Mouse (Mus musculus) cerebellum, adult 2 months (tissue): ENCODE results near the gene Atxn7l3. TPM values are rescaled to one million over a fixed set of nuclear protein-coding genes. Genes with fewer than 3 reads are reported as not detected.

Experiments used
- DNase-seq, 2 experiments: peaks; one replicate each; pipeline ENCODE4 v3.0.0; 2021
- H3K27ac ChIP-seq: fragments of 200-500 bp; 2 replicates; pipeline ENCODE4 v1.5.1; 2012; ENCODE audit warnings: low read length, control low read depth, inconsistent platforms; ENCODE audit not compliant: insufficient read depth
- H3K27me3 ChIP-seq: fragments of 200-500 bp; 2 replicates; pipeline ENCODE4 v1.6.1; 2012; ENCODE audit warnings: inconsistent platforms, mild to moderate bottlenecking, low read length, moderate library complexity; ENCODE audit not compliant: control insufficient read depth, insufficient read depth
- H3K4me1 ChIP-seq: fragments of 200-500 bp; 2 replicates; pipeline ENCODE4 v1.6.1; 2011; ENCODE audit warnings: low read length; ENCODE audit not compliant: control insufficient read depth, insufficient read depth
- H3K4me3 ChIP-seq: fragments of 200-500 bp; replicated peaks from 2 replicates; pipeline ENCODE3; 2011; ENCODE audit warnings: mild to moderate bottlenecking, low read depth, low read length, control low read depth; ENCODE audit not compliant: insufficient read depth
- CTCF ChIP-seq: fragments of 200-500 bp; IDR thresholded peaks from 2 replicates; pipeline ENCODE4 v1.5.1; 2011; ENCODE audit warnings: low read depth, mild to moderate bottlenecking, control low read depth, low read length, moderate library complexity, borderline replicate concordance; ENCODE audit not compliant: insufficient read depth
- POLR2A ChIP-seq: fragments of 200-500 bp; IDR thresholded peaks from 2 replicates; pipeline ENCODE4 v1.6.1; 2011; ENCODE audit warnings: low read length, control low read depth, borderline replicate concordance; ENCODE audit not compliant: insufficient read depth
- WGBS: fragments of 180-500 bp; shearing (Covaris S2); methylation state at CpG from one replicate; pipeline ENCODE4 v1.1.7; 2018; 5-methylcytosine and 5-hydroxymethylcytosine counted together
- polyA plus RNA-seq: library from polyadenylated mRNA; depleted of rRNA; stranded (reverse); fragments of >200 nt; gene quantifications from 2 replicates; pipeline ENCODE4 v1.2.3, GENCODE M21; 2012

The Atxn7l3 gene
- polyA plus RNA-seq, 1 experiment, result 101 TPM

DNA sequence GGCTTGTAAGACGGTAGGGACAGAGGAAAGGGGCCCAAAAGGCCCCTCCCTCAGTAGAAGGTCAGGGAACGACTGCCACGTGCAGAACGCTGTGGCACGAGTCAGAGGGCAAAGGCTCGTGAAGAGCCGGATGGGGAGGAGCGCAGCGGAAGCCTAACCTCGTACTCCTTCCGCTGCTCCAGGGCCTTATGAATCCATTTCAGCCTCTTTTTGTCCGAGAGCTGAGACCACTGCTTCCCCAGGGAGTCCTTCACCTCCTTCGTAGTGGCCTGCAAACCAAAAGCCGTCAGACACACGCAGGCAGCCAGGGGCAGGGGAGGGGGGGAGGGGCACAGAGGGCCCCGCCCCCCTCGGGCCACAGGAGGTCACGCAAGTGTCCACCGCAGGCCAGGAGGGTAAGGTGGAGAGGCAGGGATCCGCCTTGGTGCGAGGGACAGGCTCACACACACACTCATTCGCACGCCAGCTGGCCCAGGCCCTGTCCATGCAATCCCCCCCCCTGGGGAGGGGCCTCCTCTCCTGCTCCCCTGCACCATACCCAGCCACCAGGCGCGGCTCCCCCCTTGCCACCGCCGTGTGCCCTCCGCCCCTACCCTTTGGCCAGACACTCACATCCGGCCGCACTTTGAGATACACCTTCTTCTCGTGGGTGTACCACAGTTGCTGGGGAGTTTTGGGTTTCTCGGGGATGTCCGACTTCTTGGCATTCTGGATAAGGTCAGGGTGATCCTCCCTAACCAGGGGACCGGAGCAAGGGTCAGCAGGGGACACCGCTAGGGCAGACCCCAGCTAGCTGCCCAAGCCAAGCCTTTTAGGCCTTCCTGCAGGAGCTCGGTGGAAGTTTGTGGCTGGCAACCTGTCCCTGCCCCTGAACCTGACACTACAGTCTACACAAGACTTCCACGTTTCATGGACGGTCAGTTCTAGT lies 14.6 kb upstream of the Atxn7l3 start:
- peaks cover 10% of the 10 kb centered on the region; the same call in 1 of the 2 replicates for H3K4me1 ChIP-seq
- TF ChIP-seq POLR2A, result no peak
- TF ChIP-seq CTCF, result no peak
- no peak overlapping the region for H3K27ac ChIP-seq
- DNase-seq, result no peak
- no peaks in the 10 kb centered on the region for H3K27me3 ChIP-seq
- 43% methylated on average over 37 of the region's 38 CpGs for WGBS
- no peak overlapping the region for H3K4me3 ChIP-seq

DNA sequence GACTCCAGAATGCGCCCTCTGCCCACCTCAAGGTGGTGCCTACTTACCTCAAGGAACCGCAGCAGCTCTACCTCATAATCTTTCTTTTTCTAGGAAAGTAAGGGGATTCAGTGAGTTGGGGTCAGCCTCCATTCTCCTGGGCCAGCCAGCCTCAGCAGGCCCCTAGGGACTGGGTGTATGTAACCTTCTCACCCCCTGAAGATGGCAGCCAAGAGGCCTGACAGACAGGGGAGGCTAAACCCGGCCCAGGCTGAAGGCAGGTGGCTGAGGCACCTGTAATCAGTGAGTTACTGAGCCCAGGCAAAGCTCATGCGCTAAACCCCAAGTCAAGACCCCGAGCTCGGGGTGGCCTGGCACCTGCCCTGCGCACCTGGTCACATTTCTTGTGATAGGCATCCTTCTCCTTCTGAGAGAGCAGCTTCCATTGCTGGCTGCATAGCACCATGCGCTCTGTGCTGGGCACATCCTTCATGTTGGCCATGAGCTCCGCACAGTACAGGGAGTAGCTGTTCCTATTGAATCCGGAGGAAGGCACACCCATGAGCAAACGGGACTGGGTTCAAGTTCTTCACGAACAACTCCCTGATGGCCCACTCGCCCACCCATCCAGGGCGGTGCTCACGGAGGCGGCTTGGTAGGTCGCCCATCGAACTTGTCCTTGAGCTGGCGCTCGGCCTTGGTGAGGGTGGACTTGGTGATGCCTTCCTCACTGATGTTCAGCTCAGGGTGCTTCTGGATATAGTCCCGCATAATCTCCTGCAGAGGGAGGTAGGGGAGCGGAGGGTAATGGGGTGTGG lies 13.6 kb upstream of the Atxn7l3 start:
- H3K27ac ChIP-seq, result no peak overlapping the region
- 80% methylated on average over 22 of the region's 22 CpGs for WGBS
- peak in 1 of 2 experiments; percentile 37 for DNase-seq
- no peak overlapping the region for H3K4me3 ChIP-seq
- TF ChIP-seq POLR2A (no peak), CTCF (no peak)
- H3K4me1 ChIP-seq, result peaks cover 10% of the 10 kb centered on the region; the same call in 1 of the 2 replicates
- no peaks in the 10 kb centered on the region for H3K27me3 ChIP-seq

DNA sequence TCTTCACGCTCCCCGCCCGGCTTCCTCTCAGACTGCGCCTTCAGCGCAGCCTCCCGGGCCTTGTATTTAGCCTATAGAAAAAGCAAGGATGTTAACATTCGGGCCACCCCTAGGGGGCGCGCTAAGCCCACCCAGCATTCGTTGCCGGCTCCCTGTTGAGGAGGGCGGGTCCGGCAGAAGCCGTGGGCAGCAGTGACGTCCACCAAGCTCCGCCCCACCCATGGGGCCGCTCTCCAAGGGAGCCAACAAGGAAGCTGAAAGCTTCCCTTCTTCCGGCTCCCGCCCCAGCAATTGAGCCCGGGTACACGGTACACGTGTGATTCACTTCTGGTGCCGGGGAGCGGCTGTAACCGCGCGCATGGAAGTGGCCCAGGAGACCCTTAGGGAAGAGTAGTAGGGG lies 12.5 kb upstream of the Atxn7l3 start:
- Histone ChIP-seq H3K4me3 (no peak overlapping the region), H3K27ac (no peak overlapping the region), H3K27me3 (no peaks in the 10 kb centered on the region), H3K4me1 (peaks cover 10% of the 10 kb centered on the region; the same call in 1 of the 2 replicates)
- peak; percentile 93 to 95 for DNase-seq
- 3% methylated on average over 27 of the region's 27 CpGs for WGBS
- TF ChIP-seq CTCF (peak; percentile 90), POLR2A (no peak)

GRCm38 (mm10) chr11:102308104-102308503 lies 11.7 kb upstream of the Atxn7l3 start:
- TF ChIP-seq CTCF (no peak), POLR2A (no peak)
- no peak for DNase-seq
- Histone ChIP-seq H3K27me3 (no peaks in the 10 kb centered on the region), H3K27ac (no peak overlapping the region), H3K4me3 (no peak overlapping the region), H3K4me1 (peaks cover 10% of the 10 kb centered on the region; the same call in 1 of the 2 replicates)
- WGBS, result 76% methylated on average over 9 of the region's 9 CpGs

- WGBS, result 64% methylated on average over 3 of the region's 3 CpGs
- no peak overlapping the region for H3K27ac ChIP-seq
- no peaks in the 10 kb centered on the region for H3K27me3 ChIP-seq
- no peak for DNase-seq
- no peak overlapping the region for H3K4me3 ChIP-seq
- TF ChIP-seq CTCF, result no peak
- no peak for TF ChIP-seq POLR2A
- peaks cover 9% of the 10 kb centered on the region; the same call in 1 of the 2 replicates for H3K4me1 ChIP-seq
These were observed 8.9 kb upstream of the Atxn7l3 start for GRCm38 (mm10) chr11:102305359-102305758.

GRCm38 (mm10) chr11:102304141-102304540 lies 7.7 kb upstream of the Atxn7l3 start:
- Histone ChIP-seq H3K4me3 (no peak overlapping the region), H3K27ac (no peak overlapping the region), H3K27me3 (no peaks in the 10 kb centered on the region), H3K4me1 (no peaks in the 10 kb centered on the region)
- 55% methylated on average over 2 of the region's 2 CpGs for WGBS
- DNase-seq, result no peak
- TF ChIP-seq CTCF, result no peak
- TF ChIP-seq POLR2A, result no peak

GRCm38 (mm10) chr11:102299839-102300238 lies 3.4 kb upstream of the Atxn7l3 start:
- Histone ChIP-seq H3K4me3 (no peak overlapping the region), H3K27me3 (no peaks in the 10 kb centered on the region), H3K27ac (no peak overlapping the region), H3K4me1 (peaks cover 7% of the 10 kb centered on the region; the same call in 1 of the 2 replicates)
- peak in 1 of 2 experiments; percentile 56 for DNase-seq
- WGBS, result 4% methylated on average over 1 of the region's 1 CpGs
- no peak for TF ChIP-seq POLR2A
- TF ChIP-seq CTCF, result peak; percentile 55
